Mouse (Mus musculus): ENCODE data around the gene Vmac. TPM values are rescaled to one million over a fixed set of nuclear protein-coding genes. Genes with fewer than 3 reads are reported as not detected.

Gene Vmac
- polyA plus RNA-seq, 1 experiment, result 12.4 TPM

GRCm38 (mm10) chr17:56756703-56757399, 39.0 kb upstream of the Vmac start:
- H3K27ac ChIP-seq (ENCODE audit: control insufficient read depth, insufficient read depth, low read depth, low read length), result no peak overlapping the region
- no peak for TF ChIP-seq CTCF (IDR thresholded peaks at IDR 0.05; ENCODE audit: control insufficient read depth, insufficient read depth, insufficient replicate concordance, low read depth, low read length)
- TF ChIP-seq POLR2A (IDR thresholded peaks at IDR 0.05; ENCODE audit: control insufficient read depth, low read depth, low read length), result no peak

GRCm38 (mm10) chr17:56754271-56755185, 36.7 kb upstream of the Vmac start:
- Histone ChIP-seq H3K27ac (ENCODE audit: control insufficient read depth, insufficient read depth, low read depth, low read length) (no peak overlapping the region), H3K36me3 (ENCODE audit: control insufficient read depth, insufficient read depth, low read length) (no peaks in the 10 kb centered on the region), H3K27me3 (ENCODE audit: control insufficient read depth, insufficient read depth, low read length) (no peaks in the 10 kb centered on the region), H3K4me3 (ENCODE audit: control insufficient read depth, low read depth, low read length) (peak overlapping the region; percentile 72), H3K4me1 (ENCODE audit: control insufficient read depth, insufficient read depth, low read length) (peaks cover 43% of the 10 kb centered on the region)
- TF ChIP-seq CTCF (IDR thresholded peaks at IDR 0.05; ENCODE audit: control insufficient read depth, insufficient read depth, insufficient replicate concordance, low read depth, low read length) (no peak), POLR2A (IDR thresholded peaks at IDR 0.05; ENCODE audit: control insufficient read depth, low read depth, low read length) (peak; percentile 49; the same call in 1 of the 2 replicates)

More at GRCm38 (mm10) chr17:56756703-56757399, 39.0 kb upstream of the Vmac start:
- Histone ChIP-seq H3K4me1 (ENCODE audit: control insufficient read depth, insufficient read depth, low read length) (peaks cover 42% of the 10 kb centered on the region), H3K36me3 (ENCODE audit: control insufficient read depth, insufficient read depth, low read length) (no peaks in the 10 kb centered on the region), H3K4me3 (ENCODE audit: control insufficient read depth, low read depth, low read length) (peak overlapping the region; percentile 56), H3K27me3 (ENCODE audit: control insufficient read depth, insufficient read depth, low read length) (no peaks in the 10 kb centered on the region)

- H3K4me3 ChIP-seq (ENCODE audit: control insufficient read depth, low read depth, low read length), result no peak overlapping the region
- H3K4me1 ChIP-seq (ENCODE audit: control insufficient read depth, insufficient read depth, low read length), result peaks cover 40% of the 10 kb centered on the region
- no peak overlapping the region for H3K27ac ChIP-seq (ENCODE audit: control insufficient read depth, insufficient read depth, low read depth, low read length)
These were observed 35.6 kb upstream of the Vmac start for GRCm38 (mm10) chr17:56753452-56753851.

GRCm38 (mm10) chr17:56751404-56752072, 33.7 kb upstream of the Vmac start:
- H3K4me3 ChIP-seq (ENCODE audit: control insufficient read depth, low read depth, low read length), result peak overlapping the region; percentile 79
- peak; percentile 48 for TF ChIP-seq POLR2A (IDR thresholded peaks at IDR 0.05; ENCODE audit: control insufficient read depth, low read depth, low read length)
- no peak; the same call in 1 of the 2 replicates for TF ChIP-seq CTCF (IDR thresholded peaks at IDR 0.05; ENCODE audit: control insufficient read depth, insufficient read depth, insufficient replicate concordance, low read depth, low read length)
- H3K27me3 ChIP-seq (ENCODE audit: control insufficient read depth, insufficient read depth, low read length), result no peaks in the 10 kb centered on the region
- peak overlapping the region; percentile 65; the same call in 1 of the 2 replicates for H3K27ac ChIP-seq (ENCODE audit: control insufficient read depth, insufficient read depth, low read depth, low read length)
- no peaks in the 10 kb centered on the region for H3K36me3 ChIP-seq (ENCODE audit: control insufficient read depth, insufficient read depth, low read length)
- H3K4me1 ChIP-seq (ENCODE audit: control insufficient read depth, insufficient read depth, low read length), result peaks cover 27% of the 10 kb centered on the region

More at GRCm38 (mm10) chr17:56753452-56753851, 35.6 kb upstream of the Vmac start:
- no peak for TF ChIP-seq POLR2A (IDR thresholded peaks at IDR 0.05; ENCODE audit: control insufficient read depth, low read depth, low read length)
- TF ChIP-seq CTCF (IDR thresholded peaks at IDR 0.05; ENCODE audit: control insufficient read depth, insufficient read depth, insufficient replicate concordance, low read depth, low read length), result no peak
- no peaks in the 10 kb centered on the region for H3K27me3 ChIP-seq (ENCODE audit: control insufficient read depth, insufficient read depth, low read length)
- no peaks in the 10 kb centered on the region for H3K36me3 ChIP-seq (ENCODE audit: control insufficient read depth, insufficient read depth, low read length)

- no peaks in the 10 kb centered on the region for H3K36me3 ChIP-seq (ENCODE audit: control insufficient read depth, insufficient read depth, low read length)
- no peak overlapping the region for H3K4me3 ChIP-seq (ENCODE audit: control insufficient read depth, low read depth, low read length)
- H3K4me1 ChIP-seq (ENCODE audit: control insufficient read depth, insufficient read depth, low read length), result peaks cover 4% of the 10 kb centered on the region
- TF ChIP-seq CTCF (IDR thresholded peaks at IDR 0.05; ENCODE audit: control insufficient read depth, insufficient read depth, insufficient replicate concordance, low read depth, low read length) (no peak), POLR2A (IDR thresholded peaks at IDR 0.05; ENCODE audit: control insufficient read depth, low read depth, low read length) (no peak)
- H3K27me3 ChIP-seq (ENCODE audit: control insufficient read depth, insufficient read depth, low read length), result no peaks in the 10 kb centered on the region
- H3K27ac ChIP-seq (ENCODE audit: control insufficient read depth, insufficient read depth, low read depth, low read length), result no peak overlapping the region
These were observed 26.4 kb upstream of the Vmac start for GRCm38 (mm10) chr17:56744173-56744572.

GRCm38 (mm10) chr17:56740788-56741160, 23.0 kb upstream of the Vmac start:
- no peaks in the 10 kb centered on the region for H3K36me3 ChIP-seq (ENCODE audit: control insufficient read depth, insufficient read depth, low read length)
- peaks cover 6% of the 10 kb centered on the region for H3K4me1 ChIP-seq (ENCODE audit: control insufficient read depth, insufficient read depth, low read length)
- TF ChIP-seq CTCF (IDR thresholded peaks at IDR 0.05; ENCODE audit: control insufficient read depth, insufficient read depth, insufficient replicate concordance, low read depth, low read length), result no peak
- no peak for TF ChIP-seq POLR2A (IDR thresholded peaks at IDR 0.05; ENCODE audit: control insufficient read depth, low read depth, low read length)
- no peak overlapping the region for H3K27ac ChIP-seq (ENCODE audit: control insufficient read depth, insufficient read depth, low read depth, low read length)
- no peaks in the 10 kb centered on the region for H3K27me3 ChIP-seq (ENCODE audit: control insufficient read depth, insufficient read depth, low read length)
- H3K4me3 ChIP-seq (ENCODE audit: control insufficient read depth, low read depth, low read length), result peak overlapping the region; percentile 11

All from testis, adult 2 months (tissue).